Mouse (Mus musculus): ENCODE results near the gene Rere.

GRCm38 (mm10) chr4:150456452-150456851, 175.0 kb downstream of the Rere start:
- TF ChIP-seq TAL1 (IDR thresholded peaks at IDR 0.05; ENCODE audit: low read length), result no peak
- no peak for TF ChIP-seq GATA1 (IDR thresholded peaks at IDR 0.05; ENCODE audit: low read length)

Measured in erythroblast, embryonic 14.5 days (primary cell).